14 mouse cellular contexts compared by ENCODE assay signal in the genomic region with DNA sequence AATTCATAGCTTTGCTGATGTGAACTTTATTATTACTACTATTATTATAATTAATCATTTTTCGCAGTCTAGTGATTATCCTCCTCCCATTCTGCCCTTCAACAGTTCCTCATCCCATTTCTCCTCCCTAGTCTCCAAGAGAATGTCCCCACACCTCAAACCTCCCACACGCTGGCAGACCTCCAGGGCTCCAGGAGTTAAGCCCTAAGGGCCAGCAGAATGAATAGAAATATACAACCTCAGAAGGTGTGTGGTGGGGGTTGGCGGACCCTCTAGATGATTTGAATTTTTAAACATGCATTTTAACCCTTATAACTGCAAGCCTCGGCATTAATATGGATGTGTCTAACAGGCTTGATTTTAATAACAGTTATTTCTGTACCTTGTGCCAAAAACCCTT.
"Had no signal": no experiment of that assay in that cellular context is flagged by ENCODE, and none has a peak within 500 bp of the region (broad histone marks: within the 10 kb centered on the region; RNA-seq: fewer than 3 reads in every experiment).

No protein-coding gene starts in this region.

- H3K9me3 ChIP-seq: limb, embryonic 15.5 days; liver, embryonic 12.5 days; midbrain, embryonic 10.5 days; neural tube, embryonic 13.5 days had no signal

- H3K27ac ChIP-seq: limb, embryonic 15.5 days; liver, embryonic 12.5 days; midbrain, embryonic 10.5 days; neural tube, embryonic 13.5 days had no signal

- ATAC-seq: liver, embryonic 12.5 days; midbrain, embryonic 16.5 days had no signal

- H3K4me3 ChIP-seq: limb, embryonic 15.5 days; liver, embryonic 12.5 days; midbrain, embryonic 10.5 days; neural tube, embryonic 13.5 days had no signal

- H3K9ac ChIP-seq: limb, embryonic 15.5 days; liver, embryonic 12.5 days; lung, embryonic 14.5 days; neural tube, embryonic 13.5 days had no signal

- H3K4me1 ChIP-seq: limb, embryonic 15.5 days; liver, embryonic 12.5 days; midbrain, embryonic 10.5 days; neural tube, embryonic 13.5 days had no signal

- H3K36me3 ChIP-seq: limb, embryonic 15.5 days; liver, embryonic 12.5 days; midbrain, embryonic 10.5 days; neural tube, embryonic 13.5 days had no signal

- DNase-seq: kidney, adult 8-10 months; kidney, postnatal 36 days; lung, embryonic 14.5 days; lung, postnatal 10 days; lung, postnatal 4 days; right cerebral cortex, adult 18-20 months; right cerebral cortex, postnatal 25 days; thymus, adult 18-20 months; thymus, postnatal 25 days had no signal

- H3K27me3 ChIP-seq: limb, embryonic 15.5 days; liver, embryonic 12.5 days; neural tube, embryonic 13.5 days had no signal

- H3K4me2 ChIP-seq: limb, embryonic 15.5 days; liver, embryonic 12.5 days; lung, embryonic 14.5 days; neural tube, embryonic 13.5 days had no signal
